Mouse (Mus musculus): ENCODE results near the gene Eps8l2. TPM values are rescaled to one million over a fixed set of nuclear protein-coding genes. Genes with fewer than 3 reads are reported as not detected.
A peak's percentile ranks its signal among the peaks of the same experiment; 100 is the strongest.

Gene Eps8l2
- total RNA-seq, 2 experiments from 2014 or later = 4.7 to 6.2 TPM

DNA sequence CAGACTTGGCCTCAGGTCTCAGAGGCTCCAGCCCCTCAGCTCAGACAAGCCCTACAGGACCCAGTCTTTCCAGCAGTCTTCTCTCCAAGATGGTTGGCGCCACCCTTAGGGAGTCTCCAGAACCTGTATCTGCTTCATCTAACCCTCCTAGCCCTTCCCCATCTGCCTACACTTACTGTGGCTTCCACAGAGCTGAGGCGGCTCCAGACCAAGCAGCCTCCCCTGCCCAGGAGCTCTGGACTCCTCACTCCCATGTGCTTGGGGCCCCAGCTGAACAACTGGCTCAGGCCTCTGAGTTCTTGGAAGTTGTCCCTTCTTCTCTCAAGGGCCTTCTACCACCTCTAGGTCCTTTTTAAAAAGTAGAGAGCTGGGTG lies 25.1 kb downstream of the Eps8l2 start:
- DNase-seq (ENCODE audit: extremely low spot score in 1 of 2, low spot score in 1 of 2) = no peak

DNA sequence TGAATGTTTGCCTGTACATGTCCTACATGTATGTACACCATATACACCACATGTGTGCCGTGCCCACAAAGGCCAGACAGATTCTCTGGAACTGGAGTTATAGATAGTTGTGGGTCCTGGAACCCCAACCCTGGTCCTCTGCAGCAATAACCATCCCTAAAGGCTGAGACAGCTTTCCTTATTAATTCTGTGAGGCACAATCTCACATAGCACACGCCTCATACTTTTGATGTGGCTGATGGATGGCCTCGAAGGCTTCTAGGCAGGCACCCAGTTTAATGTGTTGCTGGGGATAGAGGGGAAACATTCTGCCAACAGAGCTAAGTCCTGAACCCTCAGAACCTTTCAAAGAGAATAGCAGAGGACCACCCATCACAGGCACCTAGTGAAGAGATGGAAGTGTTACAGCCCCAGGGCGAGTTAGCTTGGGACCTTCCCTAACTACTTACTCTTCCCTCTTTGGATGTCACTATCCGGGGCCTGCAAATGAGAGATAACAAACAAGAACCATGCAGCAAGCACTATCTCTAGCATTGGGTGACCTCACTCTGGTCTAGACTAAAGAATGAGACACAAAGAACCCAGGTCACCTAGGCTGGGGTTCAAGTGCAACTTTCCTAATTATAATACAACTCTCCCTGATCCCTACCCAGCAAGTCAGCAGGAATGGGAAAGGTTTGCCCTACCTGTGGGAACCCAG lies 25.8 kb downstream of the Eps8l2 start:
- DNase-seq (ENCODE audit: extremely low spot score in 1 of 2, low spot score in 1 of 2) = no peak

DNA sequence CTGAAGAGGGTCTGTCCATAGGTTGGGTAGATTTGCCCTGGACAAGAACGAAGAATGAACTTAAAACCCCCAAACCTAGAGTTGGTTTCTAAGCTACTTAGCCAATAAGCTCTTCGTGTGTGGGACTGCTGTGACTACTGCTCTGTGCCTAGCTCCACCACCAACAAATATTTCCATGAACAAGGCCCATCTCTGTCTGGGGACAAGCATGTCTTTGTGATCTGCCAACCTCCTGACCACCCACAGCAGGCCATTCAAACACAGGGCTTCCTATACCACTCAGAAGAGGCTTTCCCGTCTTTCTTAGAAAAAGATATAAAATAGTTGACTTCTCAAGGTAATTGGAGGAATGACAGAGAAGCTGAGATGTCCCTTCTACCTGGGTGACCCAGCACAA lies 26.4 kb downstream of the Eps8l2 start:
- no peak for DNase-seq (ENCODE audit: extremely low spot score in 1 of 2, low spot score in 1 of 2)

DNA sequence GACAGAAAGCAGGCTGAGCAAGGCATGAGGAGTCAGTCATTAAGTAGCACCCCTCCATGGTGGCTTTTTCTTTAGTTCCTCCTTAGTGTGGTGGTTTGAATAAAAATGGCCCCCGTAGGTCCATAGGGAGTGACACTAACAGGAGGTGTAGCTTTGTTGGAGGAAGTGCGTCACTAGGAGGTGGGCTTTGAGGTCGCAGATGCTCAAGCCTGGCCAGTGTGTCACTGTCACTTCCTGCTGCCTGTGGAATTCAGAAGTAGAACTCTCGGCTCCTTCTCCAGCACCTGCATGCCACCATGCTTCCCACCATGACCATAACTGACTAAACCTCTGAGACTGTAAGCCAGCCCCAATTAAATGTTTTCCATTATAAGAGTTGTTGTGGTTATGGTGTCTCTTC lies 28.7 kb downstream of the Eps8l2 start:
- DNase-seq (ENCODE audit: extremely low spot score in 1 of 2, low spot score in 1 of 2) = no peak

DNA sequence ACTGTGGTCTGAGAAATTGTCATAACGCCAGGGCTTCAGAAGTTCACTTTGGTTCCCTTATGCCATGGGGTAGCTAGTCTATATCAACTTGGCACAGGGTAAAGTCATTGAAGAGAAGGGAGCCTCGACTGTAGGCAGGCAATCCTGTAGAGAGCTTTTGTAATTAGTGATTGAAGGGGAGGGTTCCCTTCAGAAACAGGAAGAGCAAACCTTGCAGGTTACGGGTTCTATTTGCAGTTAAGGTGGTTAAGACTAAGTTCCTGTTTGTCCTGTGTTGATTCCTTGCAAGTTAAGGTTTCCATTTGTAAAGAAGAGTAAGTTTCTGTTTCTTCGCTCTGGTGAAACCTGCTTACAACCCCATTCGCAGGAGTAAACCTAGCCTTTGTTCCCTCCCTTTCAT lies 31.2 kb downstream of the Eps8l2 start:
- no peak for DNase-seq (ENCODE audit: extremely low spot score in 1 of 2, low spot score in 1 of 2)

DNA sequence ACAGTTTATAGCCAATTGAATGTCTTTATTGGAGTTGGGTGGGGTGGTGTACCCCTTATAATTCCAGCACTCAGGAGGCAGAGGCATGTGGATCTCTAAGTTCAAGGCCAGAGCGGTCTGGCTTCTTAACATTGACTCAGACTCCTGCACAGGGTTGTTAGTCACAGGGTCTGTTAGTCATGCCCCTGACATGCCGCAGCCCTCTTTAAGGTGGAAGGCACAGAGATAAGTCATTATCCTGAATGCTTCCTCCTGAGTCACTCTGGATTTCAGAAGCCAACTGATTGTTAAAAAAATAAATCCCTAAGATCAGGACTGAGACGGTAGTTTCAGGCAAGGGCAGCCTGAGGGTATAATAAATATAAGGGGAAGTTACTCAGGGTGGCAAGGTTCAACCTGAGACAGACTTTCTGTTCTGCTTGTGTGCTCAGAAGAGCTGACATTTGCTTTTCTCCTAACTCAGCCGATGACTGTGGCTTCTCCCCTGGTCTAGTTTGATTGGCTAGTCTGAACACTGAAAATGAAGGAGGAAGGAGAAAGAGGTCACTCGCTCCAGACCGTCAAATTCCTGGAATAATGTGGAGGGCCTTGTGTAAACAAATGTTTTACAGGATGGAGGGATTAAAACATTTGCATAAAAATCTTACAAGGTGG lies 33.4 kb downstream of the Eps8l2 start:
- no peak for DNase-seq (ENCODE audit: extremely low spot score in 1 of 2, low spot score in 1 of 2)

DNA sequence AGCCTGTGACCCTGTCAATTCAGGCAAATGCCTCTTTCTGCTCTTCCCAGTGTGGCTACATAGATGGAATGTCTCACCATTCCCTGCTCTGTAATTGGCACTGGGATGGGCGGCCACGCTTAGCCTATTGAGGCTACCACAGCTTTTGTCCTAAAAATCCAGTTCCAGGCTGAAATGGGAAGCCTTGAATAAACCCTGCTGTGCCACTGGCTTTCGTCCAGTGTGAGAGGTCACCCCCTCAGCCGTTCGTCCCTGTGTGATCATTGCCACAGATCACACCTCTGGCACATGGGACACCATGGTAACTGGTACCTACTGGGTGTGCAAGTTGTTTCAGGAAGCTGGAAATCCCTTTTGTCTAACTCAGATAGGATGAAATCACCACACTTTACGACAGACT lies 34.9 kb downstream of the Eps8l2 start:
- DNase-seq (ENCODE audit: extremely low spot score in 1 of 2, low spot score in 1 of 2) = no peak

DNA sequence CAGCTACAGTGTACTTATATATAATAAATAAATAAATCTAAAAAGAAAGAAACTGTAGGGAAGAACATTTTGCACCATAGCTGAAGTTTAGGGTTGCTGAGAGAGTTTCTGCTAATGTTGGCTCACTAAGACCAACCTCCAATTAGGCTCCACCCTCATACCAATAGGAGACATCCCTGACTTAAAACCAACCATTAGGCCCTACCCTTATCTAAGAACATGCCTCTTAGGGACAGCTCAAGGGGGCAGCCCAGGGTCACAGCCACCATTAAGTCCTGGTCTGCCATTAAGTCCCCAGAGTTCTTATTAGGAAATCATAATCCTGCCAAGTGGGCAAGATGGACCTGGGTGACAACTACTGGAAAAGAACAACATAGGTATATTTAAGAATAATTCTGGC lies 35.7 kb downstream of the Eps8l2 start:
- no peak for DNase-seq (ENCODE audit: extremely low spot score in 1 of 2, low spot score in 1 of 2)

DNA sequence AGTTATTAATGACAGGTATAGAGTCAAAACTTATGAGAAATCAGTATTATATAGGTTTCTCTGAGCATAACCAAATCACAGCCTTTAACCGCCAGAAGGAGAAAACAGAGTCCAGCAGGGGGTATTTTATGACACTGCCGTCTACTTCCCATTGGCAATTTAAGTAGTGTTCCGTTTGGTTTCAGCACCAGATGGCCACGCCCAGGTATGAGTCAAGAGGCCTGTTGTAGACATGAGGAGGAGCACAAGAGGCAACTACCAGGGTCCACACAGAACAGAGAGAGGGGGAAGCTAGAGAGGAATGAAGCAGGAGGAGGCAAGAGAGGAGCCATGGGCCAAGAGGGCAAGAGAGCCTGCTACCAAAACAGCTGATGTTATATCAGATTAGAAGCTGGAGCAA lies 40.9 kb downstream of the Eps8l2 start:
- no peak for DNase-seq (ENCODE audit: extremely low spot score in 1 of 2, low spot score in 1 of 2)

DNA sequence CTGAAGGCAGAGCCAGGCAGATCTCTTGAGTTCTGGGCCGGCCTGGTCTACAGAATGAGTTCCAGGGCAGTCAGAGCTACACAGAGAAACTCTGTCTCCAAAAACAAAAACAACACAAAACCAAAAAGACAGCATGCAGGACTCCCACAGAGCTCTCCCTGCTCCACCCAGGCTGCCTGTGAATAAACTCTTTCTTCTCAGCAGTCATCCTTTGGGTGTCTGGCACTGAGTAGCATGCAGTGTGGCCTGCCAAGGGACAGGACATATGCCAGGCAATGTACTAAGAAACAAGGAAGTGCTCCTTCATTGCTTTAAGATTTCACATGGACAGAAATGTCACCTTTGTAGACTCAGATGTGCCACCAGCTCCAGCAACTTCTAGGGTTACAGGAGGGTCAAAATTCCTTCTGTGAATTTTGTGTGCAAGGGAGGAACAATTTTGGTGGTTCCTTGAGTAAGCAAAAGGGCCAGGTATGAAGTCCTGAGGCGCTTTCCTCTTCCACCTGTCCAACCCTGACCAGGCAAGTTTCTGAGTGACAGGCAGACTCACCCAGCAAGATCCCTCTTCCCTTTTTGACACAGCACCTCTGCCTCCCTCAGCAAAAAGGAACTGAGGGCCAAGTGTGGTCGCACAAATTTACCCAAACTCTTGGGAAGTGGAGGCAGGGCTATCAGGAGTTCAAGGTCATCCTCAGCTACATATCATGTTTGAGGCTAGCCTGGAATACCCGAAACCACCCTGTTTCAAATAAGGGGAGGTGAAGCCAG lies 42.6 kb downstream of the Eps8l2 start:
- no peak for DNase-seq (ENCODE audit: extremely low spot score in 1 of 2, low spot score in 1 of 2)

DNA sequence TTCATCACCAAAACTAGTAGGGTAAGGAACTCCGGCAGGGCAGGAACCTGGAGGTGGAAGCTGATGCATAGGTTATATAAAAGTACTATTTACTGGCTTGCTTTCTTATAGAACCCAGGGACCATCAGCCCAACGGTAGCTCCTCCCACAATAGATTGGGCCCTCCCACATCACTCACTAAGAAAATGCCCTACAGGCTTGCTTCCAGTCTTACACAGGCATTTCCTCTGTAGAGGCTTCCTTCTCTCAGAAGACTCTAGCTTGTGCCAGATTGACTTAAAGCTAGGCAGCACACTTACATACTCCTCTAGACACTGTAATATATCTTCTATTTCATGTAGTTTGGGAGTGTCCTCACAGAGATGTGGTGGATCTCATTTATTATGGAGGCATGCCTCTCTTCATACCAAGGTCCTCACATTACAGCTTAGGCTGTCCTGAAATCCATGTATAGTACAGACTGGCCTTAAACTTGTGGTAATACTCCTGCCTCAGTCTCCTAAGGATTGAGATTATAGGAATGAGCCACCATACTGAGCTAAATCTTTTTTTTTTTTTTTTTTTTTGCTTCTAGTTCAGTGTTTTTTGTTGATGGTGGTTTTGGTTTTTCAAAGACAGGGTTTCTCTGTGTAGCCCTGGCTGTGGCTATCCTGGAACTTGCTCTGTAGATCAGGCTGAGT lies 49.3 kb downstream of the Eps8l2 start:
- DNase-seq (ENCODE audit: extremely low spot score in 1 of 2, low spot score in 1 of 2) = no peak

DNA sequence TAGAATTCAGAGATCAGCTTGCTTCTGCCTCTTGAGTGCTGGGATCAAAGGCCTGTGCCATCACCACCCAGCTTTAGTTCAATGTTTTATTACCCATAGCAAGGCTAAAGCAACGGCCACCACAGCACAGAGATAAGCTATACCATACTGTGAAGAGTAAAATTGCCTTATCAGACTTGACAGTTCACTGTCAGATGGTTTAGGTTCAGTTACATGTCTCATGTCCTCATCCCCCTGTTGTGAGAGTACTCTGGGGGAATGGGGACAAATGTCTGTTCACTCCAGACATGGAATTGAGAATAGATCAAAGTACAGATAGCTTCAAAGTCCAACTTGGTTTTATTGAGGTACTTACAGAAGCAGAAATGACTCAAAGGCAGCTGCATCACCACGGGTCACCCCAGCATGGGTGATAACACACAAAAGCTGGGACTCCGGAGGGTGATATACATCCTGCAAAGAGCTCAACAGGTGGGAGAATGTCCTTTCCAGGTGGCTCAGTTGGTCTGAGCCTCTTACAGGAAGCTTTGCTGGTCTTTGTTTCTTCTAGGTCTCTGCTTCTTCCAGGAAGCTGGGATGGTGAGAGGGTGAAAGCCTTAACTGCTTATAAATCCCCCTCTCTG lies 49.9 kb downstream of the Eps8l2 start:
- no peak for DNase-seq (ENCODE audit: extremely low spot score in 1 of 2, low spot score in 1 of 2)

DNA sequence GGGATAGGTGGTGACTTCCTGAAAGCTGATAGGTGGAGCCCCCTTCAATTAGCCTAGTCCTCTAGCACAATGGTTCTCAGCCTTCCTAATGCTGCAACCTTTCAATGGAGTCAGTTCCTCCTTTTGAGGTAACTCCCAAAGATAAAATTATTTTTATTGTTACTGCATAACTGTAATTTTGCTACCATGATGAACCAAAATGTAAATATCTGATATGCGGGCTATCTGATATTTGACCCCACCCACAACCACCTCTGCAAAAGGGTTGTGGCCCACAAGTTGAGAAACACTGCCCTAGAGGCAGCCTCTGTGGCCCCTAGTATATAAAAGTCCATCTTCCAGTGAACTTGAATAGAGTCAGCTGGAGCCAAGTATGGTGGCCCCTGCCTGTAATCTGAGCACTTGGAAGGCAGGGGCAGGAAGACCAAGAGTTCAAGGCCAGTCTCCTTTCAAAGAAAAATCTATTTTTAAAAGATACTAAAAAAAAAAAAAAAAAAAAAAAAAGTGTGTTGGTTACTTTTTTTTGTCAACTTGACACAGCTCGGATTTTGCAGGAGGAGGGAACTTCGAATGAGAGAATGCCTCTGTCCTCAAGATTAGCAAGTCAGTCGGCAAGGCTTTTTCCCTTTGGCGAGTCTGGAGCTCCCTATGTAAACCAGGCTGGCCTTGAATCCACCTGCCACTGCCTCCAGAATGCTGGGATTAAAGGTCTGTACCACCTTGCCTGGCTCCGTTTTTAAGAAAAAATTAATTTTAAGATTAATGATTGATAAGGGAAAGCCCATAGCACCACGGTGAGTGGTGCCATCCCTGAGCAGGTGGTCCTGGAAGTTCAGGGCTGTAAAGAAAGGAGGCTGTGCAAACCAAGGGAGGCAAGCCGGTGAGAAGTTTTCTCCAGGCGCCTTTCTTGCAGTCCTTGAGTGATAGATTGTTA lies 51.9 kb downstream of the Eps8l2 start:
- no peak for DNase-seq (ENCODE audit: extremely low spot score in 1 of 2, low spot score in 1 of 2)

DNA sequence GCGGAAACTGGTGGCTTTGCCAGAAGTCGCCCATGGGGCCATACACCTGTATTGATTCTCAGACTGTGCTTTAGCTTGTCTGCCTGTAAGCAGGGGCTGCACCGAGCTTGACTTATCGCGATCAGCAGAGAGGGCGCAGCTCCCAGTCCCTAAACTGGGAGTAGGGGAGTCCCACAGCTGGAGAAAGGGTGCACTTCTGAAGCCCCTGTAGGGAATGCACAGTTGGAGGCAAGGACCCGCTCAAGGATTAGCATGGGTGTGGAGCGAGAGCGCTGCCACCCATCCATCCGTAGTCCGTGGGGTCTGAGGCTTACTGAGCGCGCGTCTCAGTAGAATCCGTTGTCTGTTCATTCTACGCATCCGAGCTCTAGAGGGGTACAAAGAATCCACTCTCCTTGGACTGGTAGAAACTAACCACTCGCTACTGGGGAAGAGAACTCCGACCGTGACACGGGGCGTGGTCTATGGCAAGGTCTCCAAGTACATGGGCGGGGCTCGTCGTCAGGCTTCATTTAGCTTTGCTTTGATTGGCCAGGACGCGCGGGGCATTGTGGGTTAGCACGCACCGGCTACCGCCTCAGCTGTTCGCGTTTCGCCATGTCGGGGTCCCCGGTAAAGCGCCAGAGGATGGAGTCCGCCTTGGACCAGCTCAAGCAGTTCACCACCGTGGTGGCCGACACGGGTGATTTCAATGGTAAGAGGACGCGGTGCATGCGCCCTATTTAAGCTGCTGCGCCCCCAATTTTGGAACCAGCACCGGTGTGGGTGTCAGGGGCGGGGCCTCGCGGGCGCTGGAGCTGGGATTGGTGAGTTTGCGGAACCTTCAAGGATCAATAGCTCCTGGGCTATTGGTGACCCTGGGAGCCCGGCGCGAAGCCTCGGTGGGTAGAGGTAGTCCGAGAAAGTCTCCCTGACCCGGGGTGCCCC lies 53.2 kb downstream of the Eps8l2 start, which contains the start of gene Taldo1:
TSS of gene Taldo1 (plus strand) at position 575 of the 927 bp plus-strand sequence.
- DNase-seq (ENCODE audit: extremely low spot score in 1 of 2, low spot score in 1 of 2) = peak; percentile 89 to 92

DNA sequence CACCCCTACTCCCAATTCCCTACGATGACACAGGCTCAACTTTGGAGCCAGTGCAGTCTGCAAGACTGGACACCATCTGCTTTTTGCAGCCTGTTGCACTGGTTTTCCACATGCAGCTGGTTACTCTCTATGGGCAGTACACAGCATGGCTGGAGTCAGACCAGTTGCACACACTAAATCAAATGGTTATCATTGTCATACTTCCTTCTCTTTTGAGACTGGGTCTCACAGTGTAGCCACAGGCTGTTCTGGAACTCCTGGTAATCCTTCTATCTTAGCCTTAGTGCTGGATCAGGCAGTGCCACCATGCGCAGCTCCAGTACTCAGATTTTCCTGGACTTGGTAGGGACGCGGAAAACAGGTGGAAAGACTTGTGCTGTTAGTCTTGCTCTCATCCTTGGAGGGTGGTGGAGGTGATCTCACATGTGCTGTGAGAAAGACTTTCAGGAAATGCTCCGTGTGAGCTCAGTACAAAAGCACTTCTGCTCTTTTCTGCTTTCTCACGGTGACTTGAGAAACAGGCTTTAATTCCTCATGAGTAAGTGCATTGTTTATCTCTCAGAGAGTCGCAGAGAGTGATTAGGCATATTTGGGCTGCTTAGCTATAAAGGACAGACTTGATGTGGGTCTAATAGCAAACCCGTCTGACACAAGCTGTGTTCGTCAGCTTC lies 54.0 kb downstream of the Eps8l2 start:
- DNase-seq (ENCODE audit: extremely low spot score in 1 of 2, low spot score in 1 of 2) = no peak

DNA sequence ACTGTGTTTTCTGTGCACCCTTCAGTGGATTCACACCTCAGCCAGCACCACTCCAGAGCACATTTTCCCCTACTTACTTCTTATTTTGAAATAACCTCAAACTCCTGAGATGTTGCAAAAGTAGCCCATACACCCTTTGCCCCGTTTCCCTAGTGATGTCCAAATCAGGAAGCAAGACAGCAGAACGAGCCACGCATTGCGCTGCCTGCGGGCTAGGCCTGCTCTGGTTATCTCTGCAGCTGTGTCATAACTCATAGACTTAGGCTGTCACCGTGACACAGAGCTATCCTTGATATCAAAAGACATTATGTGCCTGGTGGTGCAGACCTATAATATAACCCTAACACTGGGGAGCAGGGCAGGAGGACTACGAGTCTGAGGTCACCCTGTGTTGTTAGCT lies 55.5 kb downstream of the Eps8l2 start:
- no peak for DNase-seq (ENCODE audit: extremely low spot score in 1 of 2, low spot score in 1 of 2)

DNA sequence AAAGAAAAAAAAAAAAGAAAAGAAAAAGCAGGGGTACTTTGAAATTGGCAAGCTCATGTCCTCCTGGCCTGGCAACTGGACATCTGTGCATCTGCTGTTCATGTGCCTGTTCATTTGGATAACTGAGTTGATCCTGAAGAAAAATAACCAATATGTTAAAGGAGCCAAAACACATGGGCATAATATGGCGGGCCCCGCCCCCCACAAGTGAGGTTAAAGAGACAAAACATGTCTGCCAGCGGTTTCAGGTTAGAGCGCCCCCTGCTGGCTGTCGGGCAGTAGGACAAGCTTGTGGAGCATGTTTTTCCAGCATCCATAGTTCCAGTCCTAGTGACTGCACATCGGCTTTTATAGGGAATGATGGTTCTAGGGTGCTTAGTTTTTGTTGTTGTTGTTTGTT lies 56.1 kb downstream of the Eps8l2 start:
- peak; percentile 47 to 67 for DNase-seq (ENCODE audit: extremely low spot score in 1 of 2, low spot score in 1 of 2)

DNA sequence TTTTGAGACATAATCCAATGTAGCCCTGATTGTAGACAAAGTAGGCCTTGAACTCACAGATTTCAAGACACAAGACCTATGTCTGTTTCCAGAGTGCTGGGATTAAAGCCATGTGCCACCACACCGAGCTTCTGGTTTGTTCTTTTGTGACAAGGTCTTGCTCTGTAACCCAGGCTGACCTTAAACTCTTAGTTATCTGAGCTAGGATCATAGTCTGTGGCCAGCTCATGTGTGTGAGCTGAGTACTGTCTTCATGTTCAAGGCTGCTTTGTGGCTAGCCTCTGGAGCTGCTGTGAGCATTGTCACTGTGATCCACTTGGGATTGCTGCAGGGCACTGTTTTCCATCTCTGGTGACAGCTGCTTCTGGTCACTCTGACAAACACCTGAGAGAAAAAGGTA lies 56.7 kb downstream of the Eps8l2 start:
- no peak for DNase-seq (ENCODE audit: extremely low spot score in 1 of 2, low spot score in 1 of 2)
